Mouse (Mus musculus): ENCODE data around the gene Apba2. TPM values are rescaled to one million over a fixed set of nuclear protein-coding genes. Genes with fewer than 3 reads are reported as not detected.

Gene Apba2
- total RNA-seq, 1 experiment from 2014 or later: 0.50 TPM

DNA sequence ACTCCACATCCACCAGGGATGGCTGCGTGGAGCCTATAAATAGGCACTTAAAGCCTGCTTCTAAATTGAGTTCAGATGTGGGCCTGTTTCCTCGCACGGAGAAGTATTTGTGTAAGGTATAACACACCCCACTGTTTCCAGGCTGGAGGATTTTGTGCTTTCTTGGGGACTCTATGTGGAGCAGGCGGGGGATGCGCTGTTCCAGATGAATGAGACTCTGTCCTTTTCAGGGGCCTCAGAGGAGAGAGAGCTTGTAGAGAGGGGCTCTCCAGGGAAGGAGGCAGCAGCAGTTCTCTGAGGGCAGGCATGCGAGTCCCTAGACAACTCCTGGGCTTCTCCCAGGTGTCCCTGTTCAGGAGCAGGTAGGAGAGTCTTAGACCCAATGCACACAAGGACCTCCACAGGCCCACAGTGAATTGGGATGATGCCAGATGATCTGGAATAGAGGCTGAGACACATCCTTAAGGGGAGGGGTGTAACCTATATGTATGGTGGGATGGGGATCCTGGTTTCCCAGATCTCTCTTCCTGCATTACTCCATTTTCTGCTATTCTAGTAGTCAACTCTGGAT, 130.4 kb downstream of the Apba2 start:
- ATAC-seq (replicated peaks in 1 of 2; ENCODE audit: insufficient read depth in 1 of 2, low FRiP score in 2 of 2, low TSS enrichment in 1 of 2, low read depth in 1 of 2, poor library complexity in 2 of 2, severe bottlenecking in 2 of 2): no peak

GRCm38 (mm10) chr7:64633182-64633581, 131.7 kb downstream of the Apba2 start:
- ATAC-seq (replicated peaks in 1 of 2; ENCODE audit: insufficient read depth in 1 of 2, low FRiP score in 2 of 2, low TSS enrichment in 1 of 2, low read depth in 1 of 2, poor library complexity in 2 of 2, severe bottlenecking in 2 of 2): no peak

DNA sequence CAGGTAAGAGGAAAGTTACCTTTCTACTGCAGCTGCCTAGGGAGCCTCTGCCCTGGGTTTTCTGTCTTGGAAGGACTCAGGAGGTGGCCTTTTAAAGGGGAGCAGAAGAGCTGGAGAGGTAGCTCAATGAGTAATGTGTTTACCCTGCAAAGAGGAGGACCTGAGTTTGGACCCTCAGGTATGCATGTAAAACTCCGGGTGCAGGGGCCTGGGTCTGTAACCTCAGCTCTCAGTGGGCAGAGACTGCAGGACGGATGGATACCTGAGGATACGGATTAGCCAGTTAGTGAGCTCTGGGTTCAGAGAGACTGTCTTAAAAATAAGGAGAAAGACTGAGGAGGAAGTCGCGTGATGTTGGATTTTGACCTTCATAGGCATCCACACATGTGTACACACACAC, 132.4 kb downstream of the Apba2 start:
- no peak for ATAC-seq (replicated peaks in 1 of 2; ENCODE audit: insufficient read depth in 1 of 2, low FRiP score in 2 of 2, low TSS enrichment in 1 of 2, low read depth in 1 of 2, poor library complexity in 2 of 2, severe bottlenecking in 2 of 2)

DNA sequence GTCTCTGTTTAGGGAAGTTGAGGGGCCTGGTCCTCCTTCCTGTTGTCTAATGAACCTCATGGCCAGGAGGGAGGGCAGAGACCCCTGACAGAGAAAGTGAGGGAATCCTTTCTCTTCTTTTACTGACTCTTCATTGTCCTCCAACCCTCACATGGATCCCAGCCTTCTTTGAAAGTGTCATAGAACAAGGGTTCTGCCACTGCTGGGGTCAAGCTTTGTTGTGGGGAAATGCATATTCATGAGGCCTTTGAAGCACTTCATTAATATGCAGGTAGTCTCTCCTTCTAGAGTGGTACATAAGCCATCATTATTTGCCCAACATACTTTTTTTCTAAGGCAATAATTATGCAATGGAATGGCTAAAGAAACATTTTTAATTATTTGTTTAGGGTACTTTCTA, 133.0 kb downstream of the Apba2 start:
- ATAC-seq (replicated peaks in 1 of 2; ENCODE audit: insufficient read depth in 1 of 2, low FRiP score in 2 of 2, low TSS enrichment in 1 of 2, low read depth in 1 of 2, poor library complexity in 2 of 2, severe bottlenecking in 2 of 2): no peak

DNA sequence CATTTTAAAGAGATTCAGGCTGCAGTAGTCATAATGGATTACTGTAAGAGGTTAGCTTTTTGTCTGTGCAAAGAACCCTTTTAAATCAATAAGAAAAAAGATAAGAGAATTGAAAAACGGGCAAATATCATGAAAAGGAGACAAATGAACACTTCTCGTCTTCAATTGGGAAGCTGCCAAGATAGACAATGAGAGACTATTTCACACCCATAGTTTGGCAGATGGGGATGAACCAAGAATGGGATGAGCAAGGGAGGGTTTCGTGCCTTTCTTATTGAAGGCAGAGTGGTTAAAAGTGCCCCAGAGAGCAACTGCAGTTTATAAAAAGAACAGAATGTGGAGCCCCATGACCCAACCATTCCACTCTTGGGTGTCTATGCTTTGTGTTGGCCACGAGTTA, 137.4 kb downstream of the Apba2 start:
- ATAC-seq (replicated peaks in 1 of 2; ENCODE audit: insufficient read depth in 1 of 2, low FRiP score in 2 of 2, low TSS enrichment in 1 of 2, low read depth in 1 of 2, poor library complexity in 2 of 2, severe bottlenecking in 2 of 2): no peak

DNA sequence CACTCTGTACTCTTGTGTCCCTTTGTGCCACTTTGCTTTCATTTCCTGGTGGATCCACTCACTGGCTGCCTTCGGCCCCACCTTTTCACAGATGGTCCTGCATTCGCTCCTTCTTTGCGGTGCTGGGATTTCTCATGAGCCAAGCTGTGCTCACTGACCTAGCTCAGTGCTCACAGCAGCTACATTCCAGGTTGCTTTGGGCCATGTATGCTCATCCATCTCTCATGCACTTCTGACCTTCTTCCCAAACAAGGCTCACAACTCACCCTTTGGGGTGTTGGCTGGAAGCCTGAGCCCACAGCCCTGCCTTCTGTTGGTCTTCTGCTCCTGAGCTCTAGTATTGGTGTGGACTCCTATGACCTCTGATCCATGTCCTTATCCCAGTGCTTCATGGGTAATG, 139.1 kb downstream of the Apba2 start:
- no peak for ATAC-seq (replicated peaks in 1 of 2; ENCODE audit: insufficient read depth in 1 of 2, low FRiP score in 2 of 2, low TSS enrichment in 1 of 2, low read depth in 1 of 2, poor library complexity in 2 of 2, severe bottlenecking in 2 of 2)

GRCm38 (mm10) chr7:64642903-64643302, 141.4 kb downstream of the Apba2 start:
- no peak for ATAC-seq (replicated peaks in 1 of 2; ENCODE audit: insufficient read depth in 1 of 2, low FRiP score in 2 of 2, low TSS enrichment in 1 of 2, low read depth in 1 of 2, poor library complexity in 2 of 2, severe bottlenecking in 2 of 2)

DNA sequence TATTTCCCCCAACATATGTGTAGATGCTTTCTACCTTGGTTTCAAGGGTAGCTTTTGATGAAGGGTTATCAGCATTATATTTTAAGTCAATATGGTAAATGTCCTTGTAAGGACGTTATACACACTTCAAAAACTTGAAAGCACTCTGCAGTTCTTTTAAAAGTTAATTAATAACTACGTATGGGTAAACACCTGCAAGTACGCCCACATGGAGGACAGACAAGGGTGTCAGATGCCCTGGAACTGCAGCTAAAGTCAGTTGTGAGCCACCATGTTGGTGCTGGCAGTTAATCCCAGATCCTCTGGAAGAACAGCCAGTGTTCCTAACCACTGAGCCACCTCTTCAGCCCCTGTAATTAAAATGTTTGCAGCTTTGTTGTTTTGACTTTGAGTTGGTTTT, 144.0 kb downstream of the Apba2 start:
- ATAC-seq (replicated peaks in 1 of 2; ENCODE audit: insufficient read depth in 1 of 2, low FRiP score in 2 of 2, low TSS enrichment in 1 of 2, low read depth in 1 of 2, poor library complexity in 2 of 2, severe bottlenecking in 2 of 2): no peak

DNA sequence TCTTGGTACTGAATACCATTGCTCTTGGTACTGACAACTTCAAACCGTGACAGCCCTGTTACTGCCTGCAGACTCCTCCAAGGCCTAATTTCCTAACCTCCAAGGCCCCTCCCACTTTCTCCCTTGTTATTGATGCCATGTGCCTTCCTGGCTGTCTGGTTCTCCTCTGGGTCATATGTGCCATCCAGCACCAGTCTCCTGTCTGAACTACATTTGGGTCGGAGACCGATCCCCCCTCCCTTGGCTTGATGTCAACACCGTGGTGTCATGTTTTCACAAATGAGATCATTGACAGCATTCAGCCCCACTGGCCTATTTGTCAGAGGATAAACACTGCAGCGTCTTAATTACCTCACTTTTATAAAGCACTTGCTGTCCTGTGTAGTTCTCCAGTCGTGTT, 144.5 kb downstream of the Apba2 start:
- ATAC-seq (replicated peaks in 1 of 2; ENCODE audit: insufficient read depth in 1 of 2, low FRiP score in 2 of 2, low TSS enrichment in 1 of 2, low read depth in 1 of 2, poor library complexity in 2 of 2, severe bottlenecking in 2 of 2): no peak

DNA sequence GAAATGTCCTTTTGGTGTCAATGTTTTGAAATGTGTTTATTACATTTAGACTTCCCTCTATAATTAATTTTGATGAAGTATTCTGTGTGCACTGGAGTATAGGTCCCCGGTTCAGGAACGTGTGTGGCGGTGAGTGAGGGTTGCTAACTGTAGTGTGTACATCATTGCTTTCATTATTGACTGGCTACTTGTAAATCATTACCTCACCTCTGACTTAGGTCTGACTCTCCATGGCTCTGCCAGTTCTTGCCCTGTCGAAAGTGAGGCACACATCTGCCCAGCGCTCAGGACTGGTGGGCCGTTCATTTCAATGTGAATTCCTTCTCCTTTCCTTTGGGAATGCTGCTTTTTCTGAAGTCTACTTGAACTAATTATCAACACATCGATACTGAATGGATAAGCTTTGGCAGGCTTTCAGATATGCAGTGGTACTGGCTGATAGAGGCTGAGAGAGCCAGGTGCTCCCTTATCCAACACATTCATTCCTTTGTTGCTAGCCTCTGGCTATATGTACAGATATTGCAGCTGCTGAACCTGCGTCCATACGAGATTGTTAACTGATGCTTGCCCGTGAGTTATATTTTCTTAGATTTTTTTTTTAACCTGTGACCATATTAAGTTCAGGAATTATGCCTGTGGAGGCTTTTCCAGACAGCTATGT, 147.6 kb downstream of the Apba2 start:
- ATAC-seq (replicated peaks in 1 of 2; ENCODE audit: insufficient read depth in 1 of 2, low FRiP score in 2 of 2, low TSS enrichment in 1 of 2, low read depth in 1 of 2, poor library complexity in 2 of 2, severe bottlenecking in 2 of 2): no peak

DNA sequence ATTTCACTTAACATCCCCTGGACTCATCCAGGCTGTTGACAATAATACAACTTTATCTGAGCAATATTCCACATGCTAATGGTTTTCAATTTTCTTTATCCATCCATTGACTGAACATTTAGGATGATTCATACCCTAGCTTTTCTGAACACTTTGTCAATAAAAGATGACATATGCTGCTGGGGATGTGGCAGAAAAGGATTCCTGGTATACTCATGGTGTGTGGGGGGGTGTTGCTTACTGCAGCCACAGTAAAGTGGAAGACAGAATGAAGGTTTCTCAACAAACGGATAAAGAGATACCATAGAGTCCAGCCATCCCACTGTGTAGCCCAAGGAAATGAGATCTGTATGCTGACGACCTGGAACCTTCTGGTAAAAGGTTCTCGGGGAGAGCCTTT, 150.5 kb downstream of the Apba2 start:
- no peak for ATAC-seq (replicated peaks in 1 of 2; ENCODE audit: insufficient read depth in 1 of 2, low FRiP score in 2 of 2, low TSS enrichment in 1 of 2, low read depth in 1 of 2, poor library complexity in 2 of 2, severe bottlenecking in 2 of 2)

DNA sequence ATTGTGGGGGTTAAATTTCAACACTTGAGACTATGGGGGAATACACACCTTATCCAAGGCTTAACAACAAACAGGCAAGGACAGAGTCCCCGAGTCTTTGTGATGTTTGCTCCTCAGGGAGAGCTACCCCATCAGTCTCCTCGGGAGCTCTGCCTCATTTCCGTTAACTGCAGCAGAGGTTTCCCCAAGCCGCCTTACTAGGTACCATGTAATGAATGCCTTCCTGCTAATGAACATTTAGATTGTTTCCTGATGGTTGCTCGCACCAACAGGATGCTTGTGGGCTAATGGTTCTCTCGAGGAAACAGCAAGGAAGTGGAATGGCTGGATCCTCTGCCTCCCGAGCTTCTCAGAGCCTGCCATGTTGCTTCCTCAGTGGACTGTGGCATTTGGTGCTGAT, 155.3 kb downstream of the Apba2 start:
- ATAC-seq (replicated peaks in 1 of 2; ENCODE audit: insufficient read depth in 1 of 2, low FRiP score in 2 of 2, low TSS enrichment in 1 of 2, low read depth in 1 of 2, poor library complexity in 2 of 2, severe bottlenecking in 2 of 2): no peak

- ATAC-seq (replicated peaks in 1 of 2; ENCODE audit: insufficient read depth in 1 of 2, low FRiP score in 2 of 2, low TSS enrichment in 1 of 2, low read depth in 1 of 2, poor library complexity in 2 of 2, severe bottlenecking in 2 of 2): no peak
Observed at GRCm38 (mm10) chr7:64658914-64659313, 157.4 kb downstream of the Apba2 start.

DNA sequence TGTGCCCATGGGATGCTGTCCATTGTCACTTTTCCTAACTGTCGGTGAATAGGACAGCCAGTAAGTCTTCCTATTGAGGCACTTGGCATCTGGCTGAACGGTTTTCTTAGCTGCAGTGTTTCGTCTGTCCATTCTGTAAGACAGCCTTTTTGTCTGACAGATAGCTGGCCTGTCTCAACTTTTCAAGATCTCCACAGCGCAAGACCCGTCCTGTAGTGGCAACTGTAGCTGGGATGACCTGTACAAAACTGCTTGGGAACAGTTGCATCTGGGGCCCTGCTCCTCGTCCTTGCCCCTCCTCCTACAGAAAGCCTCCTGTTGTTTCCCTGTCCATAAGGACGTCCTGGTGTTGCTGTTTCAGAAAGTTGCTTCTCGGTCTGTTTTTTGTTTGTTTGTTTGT, 157.8 kb downstream of the Apba2 start:
- ATAC-seq (replicated peaks in 1 of 2; ENCODE audit: insufficient read depth in 1 of 2, low FRiP score in 2 of 2, low TSS enrichment in 1 of 2, low read depth in 1 of 2, poor library complexity in 2 of 2, severe bottlenecking in 2 of 2): no peak

GRCm38 (mm10) chr7:64662506-64662905, 161.0 kb downstream of the Apba2 start:
- ATAC-seq (replicated peaks in 1 of 2; ENCODE audit: insufficient read depth in 1 of 2, low FRiP score in 2 of 2, low TSS enrichment in 1 of 2, low read depth in 1 of 2, poor library complexity in 2 of 2, severe bottlenecking in 2 of 2): no peak

- ATAC-seq (replicated peaks in 1 of 2; ENCODE audit: insufficient read depth in 1 of 2, low FRiP score in 2 of 2, low TSS enrichment in 1 of 2, low read depth in 1 of 2, poor library complexity in 2 of 2, severe bottlenecking in 2 of 2): no peak
Observed at GRCm38 (mm10) chr7:64663600-64663999, 162.1 kb downstream of the Apba2 start.

DNA sequence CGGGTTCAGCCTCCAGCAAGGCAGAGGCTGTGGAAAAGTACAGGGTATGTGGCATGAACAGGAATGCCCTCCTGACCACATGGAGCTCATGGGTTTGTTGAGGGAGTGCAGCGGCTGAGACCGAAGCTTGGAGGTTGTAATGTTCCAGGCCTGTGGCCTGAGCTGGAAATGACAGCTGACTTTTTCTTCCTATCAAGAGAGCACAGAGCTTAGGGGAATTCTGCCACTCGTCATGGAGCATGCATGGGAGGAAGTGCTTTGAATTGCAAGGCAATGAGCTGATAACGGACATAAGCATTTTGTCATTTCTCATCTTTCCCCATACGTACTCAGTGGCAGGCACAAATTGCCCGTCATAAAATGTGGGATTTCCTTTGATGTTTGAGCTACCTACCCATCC, 163.6 kb downstream of the Apba2 start:
- ATAC-seq (replicated peaks in 1 of 2; ENCODE audit: insufficient read depth in 1 of 2, low FRiP score in 2 of 2, low TSS enrichment in 1 of 2, low read depth in 1 of 2, poor library complexity in 2 of 2, severe bottlenecking in 2 of 2): no peak

GRCm38 (mm10) chr7:64665716-64666298, 164.3 kb downstream of the Apba2 start:
- no peak for ATAC-seq (replicated peaks in 1 of 2; ENCODE audit: insufficient read depth in 1 of 2, low FRiP score in 2 of 2, low TSS enrichment in 1 of 2, low read depth in 1 of 2, poor library complexity in 2 of 2, severe bottlenecking in 2 of 2)

DNA sequence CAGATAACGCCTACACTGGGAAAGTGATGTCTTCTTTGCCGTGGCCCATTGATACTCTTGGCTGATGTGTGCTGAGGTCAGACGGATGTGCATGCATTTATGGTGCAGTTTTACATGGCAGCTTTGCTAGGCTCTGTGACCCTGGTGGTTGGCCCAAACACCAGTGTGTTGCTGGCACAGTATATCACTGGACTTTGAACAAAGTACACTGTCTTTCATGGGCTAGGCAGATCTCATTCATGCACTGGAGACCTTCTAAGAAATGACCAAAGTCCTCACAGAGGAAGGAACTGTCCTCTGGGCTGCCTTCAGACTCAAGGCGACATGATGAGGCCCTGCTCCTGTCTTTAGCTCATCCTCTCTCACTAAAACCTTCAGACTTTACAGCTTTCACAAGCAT, 166.5 kb downstream of the Apba2 start:
- ATAC-seq (replicated peaks in 1 of 2; ENCODE audit: insufficient read depth in 1 of 2, low FRiP score in 2 of 2, low TSS enrichment in 1 of 2, low read depth in 1 of 2, poor library complexity in 2 of 2, severe bottlenecking in 2 of 2): no peak
